Mouse (Mus musculus) G1E (cell line): ENCODE data around the gene Olfr52.

Experiments
- GATA2 ChIP-seq: IDR thresholded peaks from 2 replicates; pipeline ENCODE4 v1.6.1; 2012; ENCODE audit warnings: low read depth, low read length, inconsistent platforms, borderline replicate concordance
- TAL1 ChIP-seq: conservative IDR thresholded peaks from 2 replicates; pipeline ENCODE4 v1.6.1; 2012; ENCODE audit warnings: low read depth, low read length, inconsistent platforms, mixed read lengths

DNA sequence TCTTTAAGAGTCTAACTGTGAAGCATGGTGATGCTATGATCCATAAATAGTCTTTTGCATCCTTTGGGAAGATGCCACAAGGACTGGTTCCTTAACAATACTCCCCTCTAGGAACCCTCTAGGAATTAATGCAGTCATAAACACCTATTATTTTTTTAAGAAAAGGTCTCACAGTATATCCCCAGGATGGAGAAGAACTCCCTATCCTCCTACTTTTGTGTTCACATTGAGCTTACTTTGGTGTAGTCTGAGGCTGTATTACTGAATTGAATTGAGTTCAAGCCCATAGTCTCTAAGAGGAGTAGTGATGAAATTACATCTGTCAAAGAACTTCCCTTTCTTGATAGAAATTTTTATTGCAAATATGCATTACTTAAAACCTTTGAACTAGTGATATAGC is 17.4 kb upstream of the Olfr52 start, which contains the start of gene Olfr1045:
- TF ChIP-seq TAL1 = no peak
- no peak for TF ChIP-seq GATA2
